Mouse (Mus musculus) hematopoietic stem cell, adult 5-6 weeks (primary cell): Measurements from ENCODE around the gene Pou2af1. TPM values are rescaled to one million over a fixed set of nuclear protein-coding genes. Genes with fewer than 3 reads are reported as not detected.

Source experiments
- ATAC-seq, 2 experiments: fragments of 125-278 bp in 1 of 2; replicated peaks in 1 of 2; 2 replicates each; pipeline ENCODE4 v1.8.0; 2016 to 2017; ENCODE audit warnings: inconsistent platforms in 2 of 2, mild to moderate bottlenecking in 2 of 2, moderate number of reproducible peaks in 2 of 2, low read depth in 1 of 2, moderate TSS enrichment in 1 of 2; ENCODE audit not compliant: low FRiP score in 2 of 2, poor library complexity in 2 of 2, severe bottlenecking in 2 of 2, insufficient read depth in 1 of 2, low TSS enrichment in 1 of 2
- total RNA-seq: library from RNA; stranded (forward); fragments of 172-1452, 232-1000 nt; gene quantifications from 2 replicates; pipeline ENCODE4 v1.2.3, GENCODE M21; 2017

Gene Pou2af1
- 0.45 and 0.81 TPM in 2 replicates for total RNA-seq

DNA sequence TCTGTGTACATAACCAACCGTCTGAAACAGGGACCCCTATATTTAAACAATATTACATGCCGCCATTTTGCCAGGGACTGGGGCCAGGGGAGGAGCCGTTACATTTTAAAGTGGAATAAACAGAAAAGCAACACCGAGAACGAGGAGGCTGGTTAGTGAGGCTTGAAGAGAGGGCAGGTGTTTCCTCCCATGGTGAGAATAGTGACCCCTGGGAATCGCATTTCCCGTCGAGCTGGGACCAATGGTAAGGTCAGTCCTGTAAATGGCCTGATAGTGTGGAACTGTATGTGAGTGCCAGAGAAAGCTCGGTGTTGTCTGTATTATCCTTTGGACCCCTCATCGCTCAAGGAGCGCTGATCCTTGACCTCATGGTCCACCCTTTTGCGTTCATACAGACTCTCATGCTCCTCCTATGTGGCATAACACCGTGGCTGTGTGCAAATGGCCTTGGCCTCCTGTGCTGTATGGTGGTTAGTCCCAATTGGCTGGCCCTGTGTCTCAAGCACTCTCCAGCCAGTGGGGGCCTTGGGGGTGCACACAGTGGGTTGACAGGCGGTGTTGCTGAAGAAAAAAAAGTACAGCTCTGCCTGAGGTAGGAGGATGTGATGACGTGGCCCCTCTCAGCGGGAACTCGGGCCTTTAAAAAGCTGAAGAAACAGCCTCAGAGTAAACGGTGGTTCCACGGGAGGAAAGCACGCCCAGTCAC is at the start of gene Pou2af1:
TSS of gene Pou2af1 (plus strand) at position 686 of the 706 bp plus-strand sequence.
- ATAC-seq: no peak

DNA sequence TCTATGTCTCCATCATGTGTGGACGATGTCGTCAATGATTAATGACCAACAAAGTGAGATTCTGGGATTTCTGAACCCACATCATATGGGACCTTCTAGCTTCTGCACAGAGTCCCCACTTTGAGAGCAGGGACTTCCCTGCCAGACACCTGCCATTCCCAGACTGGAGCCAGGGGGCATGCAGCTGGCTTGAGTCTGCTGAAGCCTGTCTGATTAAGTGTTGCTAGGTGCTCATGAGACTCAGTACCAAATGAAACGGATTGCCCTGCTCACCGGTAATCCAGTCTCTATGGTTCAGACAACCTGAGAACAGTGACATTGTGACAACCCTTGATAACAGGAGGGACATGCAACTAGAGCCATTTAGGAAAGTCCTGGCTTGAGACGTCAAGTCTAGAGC is 49.5 kb upstream of the Pou2af1 start:
- no peak for ATAC-seq

DNA sequence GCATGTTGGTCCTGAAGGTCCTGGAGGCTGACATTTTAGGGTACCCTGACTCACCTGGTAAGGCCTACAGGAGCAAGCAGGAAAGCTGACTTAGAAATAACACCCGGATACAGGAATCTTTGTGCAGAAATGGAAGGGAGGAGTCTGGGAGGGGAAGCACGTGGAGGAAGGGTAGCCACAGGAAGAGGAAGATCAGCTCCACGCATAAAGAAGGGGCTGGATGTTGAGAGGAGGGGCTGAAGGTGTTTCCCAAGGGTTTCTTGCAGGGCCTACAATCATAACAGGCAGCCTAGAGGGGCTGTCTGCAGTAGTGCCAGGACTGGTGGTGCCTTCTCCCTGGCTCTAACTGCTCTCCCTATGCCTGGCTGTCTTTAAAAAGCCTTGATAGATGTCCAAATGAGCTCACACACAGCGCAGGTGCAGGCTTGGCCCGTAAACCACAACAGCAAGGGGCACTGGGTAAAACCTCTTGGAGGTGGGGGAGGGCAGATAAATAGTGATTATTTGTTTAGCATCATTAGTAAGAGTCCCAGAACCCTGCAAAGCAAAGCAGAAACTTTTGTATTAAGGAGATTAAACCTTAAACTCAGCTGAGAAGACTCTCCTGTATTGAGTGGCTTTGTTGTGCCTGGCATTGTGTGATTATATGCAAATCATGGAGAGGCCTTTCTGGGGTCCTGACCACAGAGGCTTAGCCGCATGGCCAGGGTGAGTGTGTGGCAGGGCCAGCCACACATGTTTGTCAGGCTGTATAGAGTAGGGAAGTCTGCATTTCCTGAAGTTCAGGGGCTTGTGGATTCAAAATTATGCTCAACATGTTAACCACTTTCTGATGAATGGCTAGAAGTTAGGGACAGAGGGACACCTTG is 48.0 kb upstream of the Pou2af1 start, which contains the start of gene Gm32742:
TSS of gene Gm32742 (minus strand) at position 206 of the 869 bp plus-strand sequence.
- ATAC-seq: peak; percentile 38

DNA sequence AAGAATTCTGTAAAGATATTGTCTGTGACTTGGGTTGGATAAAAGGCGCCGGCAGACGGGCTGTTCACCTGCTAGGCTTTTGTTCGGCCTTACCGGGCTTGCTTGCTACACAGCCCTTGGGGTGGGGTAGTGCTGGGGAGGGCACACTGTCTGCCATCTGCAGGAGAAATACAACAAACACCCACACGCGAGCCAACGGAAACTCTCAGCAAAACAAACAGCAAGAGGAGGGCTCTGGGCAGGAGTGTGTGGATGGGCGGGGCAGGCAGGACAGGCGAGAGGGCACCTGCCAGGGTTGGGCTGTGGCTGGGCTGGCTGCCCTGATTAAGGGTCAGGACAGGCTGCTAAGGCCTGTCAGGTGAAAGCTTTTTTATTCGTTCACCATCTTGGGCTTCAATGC is 45.6 kb upstream of the Pou2af1 start:
- ATAC-seq: no peak

DNA sequence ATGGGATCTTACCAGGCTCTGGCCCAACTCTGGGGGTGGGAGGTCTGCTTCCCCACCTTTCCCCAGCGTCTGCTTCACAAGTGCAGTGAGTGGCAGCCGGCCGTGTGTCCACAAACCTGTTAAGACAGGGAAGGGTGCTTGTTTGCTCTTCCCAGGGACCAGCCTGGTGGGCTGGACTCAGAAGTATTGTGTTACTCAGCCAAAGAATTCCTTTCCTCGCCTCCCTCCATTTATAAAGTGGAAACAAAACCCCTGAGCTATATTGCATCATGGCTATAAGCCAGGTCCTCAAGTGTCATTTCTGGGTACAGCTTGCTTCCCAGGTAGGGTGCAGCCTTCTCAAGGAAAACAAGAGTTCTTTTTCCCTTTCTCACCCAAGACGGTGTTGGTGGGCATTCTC is 44.8 kb upstream of the Pou2af1 start:
- no peak for ATAC-seq

GRCm38 (mm10) chr9:51169133-51169532 is 44.4 kb upstream of the Pou2af1 start:
- ATAC-seq: no peak

DNA sequence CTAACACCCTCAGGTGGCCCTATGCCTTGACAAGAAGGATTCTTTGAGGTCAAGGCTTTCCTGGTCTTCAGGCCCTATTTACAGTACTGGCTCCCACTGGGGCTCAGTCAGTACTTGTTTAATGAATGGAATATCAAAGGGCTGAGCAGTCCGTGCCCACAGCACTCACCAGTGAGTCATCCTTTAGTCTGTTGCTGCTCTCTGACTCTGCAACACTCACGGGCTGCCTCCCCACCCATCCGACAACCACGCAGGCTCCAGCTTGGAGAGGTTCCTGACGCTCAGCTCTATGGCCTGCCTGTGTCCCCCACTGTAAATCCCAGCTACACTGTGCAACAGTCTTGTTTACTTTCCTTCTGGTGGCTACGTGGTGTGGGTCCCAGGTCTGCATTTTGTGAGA is 43.2 kb upstream of the Pou2af1 start:
- no peak for ATAC-seq

- ATAC-seq: no peak
Observed at GRCm38 (mm10) chr9:51174890-51175464, 38.5 kb upstream of the Pou2af1 start.

DNA sequence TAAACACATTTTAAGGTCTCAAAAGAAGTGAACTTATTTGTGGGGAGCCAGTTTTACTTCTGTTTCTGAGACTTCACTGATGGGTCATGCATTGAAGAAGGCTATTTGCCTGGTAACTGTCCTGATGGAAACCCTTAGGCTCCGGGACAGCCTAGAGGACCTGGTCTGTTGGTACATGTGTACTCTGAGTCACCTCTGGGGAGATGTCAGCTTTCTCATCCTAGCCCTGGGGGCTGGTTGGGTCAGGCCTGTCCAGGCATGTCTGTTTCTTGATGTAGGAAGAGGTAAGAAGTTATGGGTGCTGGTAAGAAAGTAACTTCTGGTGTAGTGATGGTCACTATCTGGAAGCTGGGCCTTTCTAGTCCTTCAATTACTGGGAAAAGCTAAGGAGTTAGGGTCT is 37.8 kb upstream of the Pou2af1 start:
- ATAC-seq: no peak

GRCm38 (mm10) chr9:51178297-51178696 is 35.2 kb upstream of the Pou2af1 start:
- ATAC-seq: no peak

- no peak for ATAC-seq
Observed at GRCm38 (mm10) chr9:51180621-51181020, 32.9 kb upstream of the Pou2af1 start.

- ATAC-seq: no peak
Observed at GRCm38 (mm10) chr9:51182716-51183710, 30.5 kb upstream of the Pou2af1 start.

DNA sequence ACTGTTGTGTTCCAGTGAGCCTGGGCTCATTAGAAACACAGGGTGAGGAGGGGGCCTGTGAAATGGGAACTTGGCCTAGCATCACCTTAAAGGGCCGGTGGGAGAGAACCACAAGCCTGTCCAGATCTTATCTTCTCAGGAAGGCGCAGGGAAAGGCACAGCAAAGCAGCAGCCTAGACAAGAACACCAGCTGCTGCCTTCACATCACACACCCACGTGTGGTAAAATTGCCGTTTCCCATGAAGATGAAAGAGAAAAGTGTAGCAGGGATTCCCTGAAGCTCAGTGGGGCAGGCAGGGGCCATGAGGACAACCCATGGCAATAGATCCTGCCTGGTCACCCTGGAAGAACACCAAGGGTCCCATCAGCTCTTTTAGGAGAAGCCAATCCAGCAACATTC is 28.1 kb upstream of the Pou2af1 start:
- ATAC-seq: no peak

DNA sequence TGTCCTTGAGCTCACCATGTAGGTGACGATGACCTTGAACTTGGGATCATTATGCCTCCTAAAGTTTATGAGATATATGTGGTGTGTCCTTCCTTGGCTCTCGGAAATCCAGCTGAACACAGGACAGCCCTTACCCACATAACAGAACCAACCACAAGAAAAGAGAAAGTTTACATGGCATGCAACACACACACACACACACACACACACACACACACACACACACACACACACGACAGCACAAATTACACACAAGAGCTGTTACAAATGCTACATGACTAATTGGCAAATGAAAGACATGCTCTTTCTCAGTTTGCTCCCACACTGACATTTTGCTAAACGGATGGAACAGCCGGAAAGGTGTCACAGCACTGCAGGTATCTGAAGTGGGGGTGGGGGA is 27.6 kb upstream of the Pou2af1 start:
- ATAC-seq: no peak

- ATAC-seq: no peak
Observed at GRCm38 (mm10) chr9:51190655-51191054, 22.9 kb upstream of the Pou2af1 start.

DNA sequence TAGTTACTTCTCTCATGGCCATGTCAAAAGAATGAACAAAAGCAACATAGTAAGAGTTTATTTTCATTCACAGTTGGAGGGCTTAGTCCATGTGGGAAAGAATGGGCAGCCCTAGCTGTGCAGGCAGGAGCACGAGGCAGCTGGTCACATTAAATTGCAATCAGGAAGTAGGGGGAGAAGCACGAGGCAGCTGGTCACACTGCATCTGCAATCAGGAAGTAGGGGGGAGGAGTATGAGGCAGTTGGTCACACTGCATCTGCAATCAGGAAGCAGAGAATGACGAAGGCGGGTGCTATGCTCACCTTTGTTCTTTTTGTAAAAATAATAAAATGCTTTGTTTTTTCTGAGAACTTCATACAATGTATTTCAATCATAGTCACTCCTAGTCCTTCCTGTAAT is 18.7 kb upstream of the Pou2af1 start:
- no peak for ATAC-seq

GRCm38 (mm10) chr9:51208974-51209332 is 4.6 kb upstream of the Pou2af1 start:
- ATAC-seq: no peak
